Mouse (Mus musculus) small intestine, adult 2 months (tissue): ENCODE measurements at regions not wholly inside any gene's neighbourhood (a gene's known extent, or its start where the extent isn't known, plus 50 kb on each side); places are given as distances from the start of the nearest gene placed in this dataset.

Experiments used
- CTCF ChIP-seq: fragments of 200-500 bp; IDR thresholded peaks from 2 replicates; pipeline ENCODE4 v1.5.1; 2012; ENCODE audit warnings: low read depth, mild to moderate bottlenecking, control low read depth, inconsistent platforms, low read length, moderate library complexity, mixed read lengths; ENCODE audit not compliant: insufficient replicate concordance, insufficient read length; ENCODE audit errors: extremely low read depth
- POLR2A ChIP-seq: fragments of 200-500 bp; IDR thresholded peaks from 2 replicates; pipeline ENCODE4 v1.6.1; 2012; ENCODE audit warnings: low read depth, mild to moderate bottlenecking, control low read depth, inconsistent platforms, low read length, moderate library complexity

DNA sequence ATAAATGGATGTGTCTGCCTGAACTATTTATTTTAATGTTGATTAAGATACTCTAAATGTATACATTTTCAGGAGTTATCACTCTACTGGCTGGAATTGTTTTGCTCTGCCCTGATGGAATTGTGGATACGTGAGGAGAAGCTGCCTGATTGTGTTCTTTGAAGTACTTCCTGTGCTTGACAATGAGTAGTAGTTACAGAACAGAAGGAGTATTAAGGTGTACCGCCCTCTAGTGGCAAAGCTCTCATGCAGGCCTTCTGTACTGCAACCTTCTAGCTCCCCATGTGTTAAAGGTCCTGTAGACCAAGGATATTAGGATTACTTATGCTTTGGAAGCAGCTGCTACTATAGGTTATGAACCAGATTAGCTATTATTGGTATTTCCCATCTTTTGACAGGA, 530.4 kb upstream of the Cntn5 start:
- TF ChIP-seq CTCF (no peak), POLR2A (no peak)
